Mouse (Mus musculus) spleen, adult 2 months (tissue): ENCODE data around the gene Dapk2. TPM values are rescaled to one million over a fixed set of nuclear protein-coding genes. Genes with fewer than 3 reads are reported as not detected.

Source experiments
- DNase-seq, 2 experiments: peaks; one replicate each; pipeline versions ENCODE4 v3.0.0 to v3.0.0-alpha.2; 2012 to 2021; ENCODE audit warnings: low spot score in 2 of 2, low read depth in 1 of 2
- H3K27ac ChIP-seq: fragments of 200-500 bp; 2 replicates; pipeline ENCODE4 v1.5.1; 2012; ENCODE audit warnings: low read length, inconsistent platforms; ENCODE audit not compliant: insufficient read depth
- H3K27me3 ChIP-seq: fragments of 200-500 bp; 2 replicates; pipeline ENCODE4 v1.6.1; 2012; ENCODE audit warnings: mild to moderate bottlenecking, moderate library complexity, low read length, inconsistent platforms; ENCODE audit not compliant: control insufficient read depth, insufficient read depth
- H3K36me3 ChIP-seq: fragments of 200-500 bp; 2 replicates; pipeline ENCODE4 v1.6.1; 2012; ENCODE audit warnings: mild to moderate bottlenecking, low read length, inconsistent platforms; ENCODE audit not compliant: control insufficient read depth, insufficient read depth
- H3K4me1 ChIP-seq: fragments of 200-500 bp; 2 replicates; pipeline ENCODE4 v1.6.1; 2011; ENCODE audit warnings: inconsistent platforms; ENCODE audit not compliant: control insufficient read depth, insufficient read depth, insufficient read length
- H3K4me3 ChIP-seq: fragments of 200-500 bp; 2 replicates; pipeline ENCODE4 v1.5.1; 2011; ENCODE audit warnings: mild to moderate bottlenecking, inconsistent platforms; ENCODE audit not compliant: insufficient read depth, insufficient read length; ENCODE audit errors: extremely low read depth
- CTCF ChIP-seq: fragments of 200-500 bp; IDR thresholded peaks from 2 replicates; pipeline ENCODE4 v1.5.1; 2011; ENCODE audit warnings: mild to moderate bottlenecking, inconsistent platforms; ENCODE audit not compliant: insufficient read depth, insufficient read length, insufficient replicate concordance; ENCODE audit errors: extremely low read depth
- POLR2A ChIP-seq: fragments of 200-500 bp; IDR thresholded peaks from 2 replicates; pipeline ENCODE4 v1.6.1; 2011; ENCODE audit warnings: low read depth, low read length, inconsistent platforms
- WGBS: fragments of 180-500 bp; shearing (Covaris S2); methylation state at CpG from one replicate; pipeline ENCODE4 v1.1.7; 2018; 5-methylcytosine and 5-hydroxymethylcytosine counted together
- polyA plus RNA-seq: library from polyadenylated mRNA; depleted of rRNA; stranded (reverse); fragments of >200 nt; gene quantifications from 2 replicates; pipeline ENCODE4 v1.2.3, GENCODE M21; 2012

Dapk2 gene
- polyA plus RNA-seq, 1 experiment: 11.9 TPM

GRCm38 (mm10) chr9:66184572-66184971, 26.5 kb downstream of the Dapk2 start:
- no peak overlapping the region for H3K4me3 ChIP-seq
- no peaks in the 10 kb centered on the region for H3K36me3 ChIP-seq
- TF ChIP-seq CTCF (no peak), POLR2A (no peak)
- 98% methylated on average over 5 of the region's 5 CpGs for WGBS
- DNase-seq: no peak
- H3K27me3 ChIP-seq: no peaks in the 10 kb centered on the region
- H3K27ac ChIP-seq: no peak overlapping the region
- no peaks in the 10 kb centered on the region for H3K4me1 ChIP-seq

- no peak for TF ChIP-seq CTCF
- TF ChIP-seq POLR2A: no peak
- Histone ChIP-seq H3K27ac (no peak overlapping the region), H3K27me3 (no peaks in the 10 kb centered on the region), H3K4me1 (no peaks in the 10 kb centered on the region), H3K36me3 (no peaks in the 10 kb centered on the region), H3K4me3 (no peak overlapping the region)
- WGBS: 42% methylated on average over 6 of the region's 6 CpGs
- peak in 1 of 2 experiments; percentile 16 for DNase-seq
Measured at GRCm38 (mm10) chr9:66186426-66186825, 28.4 kb downstream of the Dapk2 start.

- Histone ChIP-seq H3K36me3 (no peaks in the 10 kb centered on the region), H3K27me3 (no peaks in the 10 kb centered on the region), H3K4me1 (no peaks in the 10 kb centered on the region), H3K4me3 (no peak overlapping the region), H3K27ac (no peak overlapping the region)
- TF ChIP-seq CTCF (no peak), POLR2A (no peak)
- no peak for DNase-seq
- WGBS: 88% methylated on average over 1 of the region's 1 CpGs
Measured at GRCm38 (mm10) chr9:66189026-66189425, 31.0 kb downstream of the Dapk2 start.

GRCm38 (mm10) chr9:66194003-66194402, 36.0 kb downstream of the Dapk2 start:
- Histone ChIP-seq H3K27me3 (no peaks in the 10 kb centered on the region), H3K4me1 (no peaks in the 10 kb centered on the region), H3K36me3 (no peaks in the 10 kb centered on the region), H3K27ac (no peak overlapping the region), H3K4me3 (no peak overlapping the region)
- WGBS: 79% methylated on average over 3 of the region's 3 CpGs
- no peak for TF ChIP-seq CTCF
- no peak for TF ChIP-seq POLR2A
- DNase-seq: no peak

GRCm38 (mm10) chr9:66196561-66196960, 38.5 kb downstream of the Dapk2 start:
- Histone ChIP-seq H3K4me3 (no peak overlapping the region), H3K27ac (no peak overlapping the region), H3K27me3 (no peaks in the 10 kb centered on the region), H3K36me3 (no peaks in the 10 kb centered on the region), H3K4me1 (no peaks in the 10 kb centered on the region)
- TF ChIP-seq POLR2A (no peak), CTCF (no peak)
- WGBS: 85% methylated on average over 3 of the region's 3 CpGs
- no peak for DNase-seq

- H3K36me3 ChIP-seq: no peaks in the 10 kb centered on the region
- H3K4me3 ChIP-seq: no peak overlapping the region
- H3K4me1 ChIP-seq: no peaks in the 10 kb centered on the region
- WGBS: 100% methylated on average over 1 of the region's 1 CpGs
- no peak for DNase-seq
- no peaks in the 10 kb centered on the region for H3K27me3 ChIP-seq
- H3K27ac ChIP-seq: no peak overlapping the region
- TF ChIP-seq CTCF (no peak), POLR2A (no peak)
Measured at GRCm38 (mm10) chr9:66198533-66198932, 40.5 kb downstream of the Dapk2 start.

- H3K4me3 ChIP-seq: no peak overlapping the region
- H3K27ac ChIP-seq: no peak overlapping the region
- H3K27me3 ChIP-seq: no peaks in the 10 kb centered on the region
- WGBS: 91% methylated on average over 14 of the region's 14 CpGs
- H3K4me1 ChIP-seq: no peaks in the 10 kb centered on the region
- TF ChIP-seq POLR2A: no peak
- TF ChIP-seq CTCF: no peak
- H3K36me3 ChIP-seq: no peaks in the 10 kb centered on the region
- no peak for DNase-seq
Measured at GRCm38 (mm10) chr9:66199657-66200410, 41.8 kb downstream of the Dapk2 start.
